Mouse (Mus musculus) forebrain, embryonic 13.5 days (tissue): ENCODE data around the gene Tpd52l2. TPM values are rescaled to one million over a fixed set of nuclear protein-coding genes. Genes with fewer than 3 reads are reported as not detected.
"Not testable (repeated sequence)": the region's sequence is repeated elsewhere in the genome, so short reads cannot be mapped to it uniquely, and the experiment has no call there.

Experiments
- ATAC-seq: fragments of 200-750 bp; cut with Nextera tagmentation; 2 replicates; pipeline ENCODE4 v1.8.0; 2017
- H3K27ac ChIP-seq: fragments of 300-500 bp; sonication (generic); 2 replicates; pipeline ENCODE4 v1.5.1; 2015; ENCODE audit warnings: inconsistent platforms, mild to moderate bottlenecking, moderate library complexity
- H3K27me3 ChIP-seq: fragments of 300-500 bp; sonication (generic); 2 replicates; pipeline ENCODE4 v1.6.1; 2015; ENCODE audit warnings: mild to moderate bottlenecking, inconsistent platforms
- H3K36me3 ChIP-seq: fragments of 300-500 bp; sonication (generic); 2 replicates; pipeline ENCODE4 v1.6.1; 2015; ENCODE audit warnings: mild to moderate bottlenecking, inconsistent platforms; ENCODE audit not compliant: poor library complexity, severe bottlenecking
- H3K4me1 ChIP-seq: fragments of 300-500 bp; sonication (generic); 2 replicates; pipeline ENCODE4 v1.6.1; 2015; ENCODE audit warnings: inconsistent platforms
- H3K4me2 ChIP-seq: fragments of 300-500 bp; sonication (generic); 2 replicates; pipeline ENCODE4 v1.6.1; 2015; ENCODE audit warnings: inconsistent platforms, mild to moderate bottlenecking, moderate library complexity
- H3K4me3 ChIP-seq: fragments of 300-500 bp; sonication (generic); 2 replicates; pipeline ENCODE4 v1.5.1; 2015; ENCODE audit warnings: mild to moderate bottlenecking, inconsistent platforms
- H3K9ac ChIP-seq: fragments of 300-500 bp; sonication (generic); 2 replicates; pipeline ENCODE4 v1.6.1; 2015; ENCODE audit warnings: mild to moderate bottlenecking, inconsistent platforms
- H3K9me3 ChIP-seq: fragments of 300-500 bp; sonication (generic); replicated peaks from 2 replicates; pipeline ENCODE4 v1.6.1; 2016; ENCODE audit warnings: inconsistent platforms
- WGBS: fragments of 180-500 bp; shearing (Covaris S2); methylation state at CpG from one replicate; pipeline ENCODE4 v1.1.7; 2015; 5-methylcytosine and 5-hydroxymethylcytosine counted together
- polyA plus RNA-seq: library from polyadenylated mRNA; unstranded; fragments of >200 nt; fragmentation: Nextera tagmentation; extraction: Ambion mirVana; gene quantifications from 2 replicates; pipeline ENCODE4 v1.2.1, GENCODE M21; 2015

Tpd52l2 gene
- polyA plus RNA-seq, 1 experiment from 2014 or later = 138 TPM

- H3K4me1 ChIP-seq = peaks cover 7% of the 10 kb centered on the region; the same call in 1 of the 2 replicates
- H3K27ac ChIP-seq = no peak overlapping the region
- no peaks in the 10 kb centered on the region for H3K9me3 ChIP-seq
- WGBS = 23% methylated on average over 7 of the region's 7 CpGs
- H3K9ac ChIP-seq = no peak overlapping the region
- no peak for ATAC-seq
- no peak overlapping the region for H3K4me3 ChIP-seq
- no peak overlapping the region for H3K4me2 ChIP-seq
- H3K27me3 ChIP-seq = 0 out of 2 replicates have a peak, but pooled peaks cover 5% of the 10 kb centered on the region
- no peaks in the 10 kb centered on the region for H3K36me3 ChIP-seq
Observed at GRCm38 (mm10) chr2:181491432-181492205, 5.3 kb upstream of the Tpd52l2 start.

GRCm38 (mm10) chr2:181492206-181492605 is 4.7 kb upstream of the Tpd52l2 start:
- Histone ChIP-seq H3K9me3 (no peaks in the 10 kb centered on the region), H3K4me1 (peaks cover 7% of the 10 kb centered on the region; the same call in 1 of the 2 replicates), H3K4me2 (no peak overlapping the region), H3K27ac (no peak overlapping the region), H3K36me3 (no peaks in the 10 kb centered on the region), H3K27me3 (no peaks in the 10 kb centered on the region), H3K4me3 (no peak overlapping the region), H3K9ac (no peak overlapping the region)
- 45% methylated on average over 3 of the region's 3 CpGs for WGBS
- ATAC-seq = no peak

- no peak for ATAC-seq
- Histone ChIP-seq H3K9me3 (no peaks in the 10 kb centered on the region), H3K27ac (no peak within 1 kb of the TSS), H3K4me3 (no peak within 1 kb of the TSS), H3K4me1 (peaks cover 17% of the 10 kb centered on the region), H3K9ac (no peak within 1 kb of the TSS), H3K27me3 (no peaks in the 10 kb centered on the region), H3K36me3 (no peaks in the 10 kb centered on the region), H3K4me2 (no peak within 1 kb of the TSS)
- WGBS = 86% methylated on average over 31 of the region's 31 CpGs
Observed at GRCm38 (mm10) chr2:181493156-181493927, 3.6 kb upstream of the Tpd52l2 start, which contains the start of gene Abhd16b. Gene Abhd16b (plus strand): TSS chr2:181493206.

- no peak overlapping the region for H3K27ac ChIP-seq
- H3K4me1 ChIP-seq = peaks cover 22% of the 10 kb centered on the region
- H3K4me3 ChIP-seq = no peak overlapping the region
- no peak overlapping the region for H3K9ac ChIP-seq
- no peaks in the 10 kb centered on the region for H3K27me3 ChIP-seq
- WGBS = 72% methylated on average over 26 of the region's 26 CpGs
- ATAC-seq = no peak
- H3K4me2 ChIP-seq = no peak overlapping the region
- 0 out of 2 replicates have a peak, but pooled peaks cover under 1% of the 10 kb centered on the region for H3K36me3 ChIP-seq
- no peaks in the 10 kb centered on the region for H3K9me3 ChIP-seq
Observed at GRCm38 (mm10) chr2:181494266-181494945, 2.5 kb upstream of the Tpd52l2 start.

- peaks cover 14% of the 10 kb centered on the region for H3K36me3 ChIP-seq
- not testable (repeated sequence) for H3K27ac ChIP-seq, H3K9ac ChIP-seq, H3K27me3 ChIP-seq, ATAC-seq, H3K9me3 ChIP-seq, H3K4me3 ChIP-seq
- peak overlapping the region; percentile 96 for H3K4me2 ChIP-seq
- H3K4me1 ChIP-seq = peaks cover 22% of the 10 kb centered on the region
- WGBS = 67% methylated on average over 8 of the region's 8 CpGs
Observed at GRCm38 (mm10) chr2:181495845-181496244, 1.1 kb upstream of the Tpd52l2 start.

- peak; percentile 46 for ATAC-seq
- Histone ChIP-seq H3K9ac (peak overlapping the region; percentile 61), H3K4me1 (peaks cover 22% of the 10 kb centered on the region), H3K4me2 (peak overlapping the region; percentile 96), H3K27me3 (no peaks in the 10 kb centered on the region), H3K27ac (peak overlapping the region; percentile 66), H3K4me3 (peak overlapping the region; percentile 90), H3K9me3 (no peaks in the 10 kb centered on the region), H3K36me3 (peaks cover 18% of the 10 kb centered on the region)
- whole genome bisulfite sequencing = 13% methylated on average over 8 of the region's 8 CpGs
Observed at GRCm38 (mm10) chr2:181496281-181496680, 661 bp upstream of the Tpd52l2 start.

GRCm38 (mm10) chr2:181497548-181497875 is 570 bp downstream of the Tpd52l2 start:
- Histone ChIP-seq H3K27ac (peak overlapping the region; percentile 85), H3K4me3 (peak overlapping the region; percentile 90), H3K4me1 (peaks cover 22% of the 10 kb centered on the region), H3K9me3 (no peaks in the 10 kb centered on the region), H3K36me3 (peaks cover 31% of the 10 kb centered on the region), H3K9ac (peak overlapping the region; percentile 90), H3K27me3 (no peaks in the 10 kb centered on the region), H3K4me2 (peak overlapping the region; percentile 96)
- under 1% methylated on average over 12 of the region's 12 CpGs for WGBS
- ATAC-seq = peak; percentile 31

- no peak for ATAC-seq
- no peaks in the 10 kb centered on the region for H3K27me3 ChIP-seq
- peaks cover 22% of the 10 kb centered on the region for H3K4me1 ChIP-seq
- H3K4me2 ChIP-seq = no peak overlapping the region
- 0 out of 2 replicates have a peak overlapping the region, but pooled peaks have one; percentile 12 for H3K9ac ChIP-seq
- H3K27ac ChIP-seq = no peak overlapping the region
- WGBS = 77% methylated on average over 4 of the region's 4 CpGs
- peaks cover 42% of the 10 kb centered on the region for H3K36me3 ChIP-seq
- no peaks in the 10 kb centered on the region for H3K9me3 ChIP-seq
- H3K4me3 ChIP-seq = no peak overlapping the region
Observed at GRCm38 (mm10) chr2:181498644-181499043, 1.7 kb downstream of the Tpd52l2 start.

- WGBS = 89% methylated on average over 2 of the region's 2 CpGs
- H3K4me2 ChIP-seq = no peak overlapping the region
- peaks cover 93% of the 10 kb centered on the region for H3K36me3 ChIP-seq
- no peaks in the 10 kb centered on the region for H3K9me3 ChIP-seq
- H3K4me1 ChIP-seq = no peaks in the 10 kb centered on the region
- H3K9ac ChIP-seq = no peak overlapping the region
- ATAC-seq = no peak
- no peak overlapping the region for H3K27ac ChIP-seq
- H3K27me3 ChIP-seq = no peaks in the 10 kb centered on the region
- no peak overlapping the region for H3K4me3 ChIP-seq
Observed at GRCm38 (mm10) chr2:181509191-181509590, 12.2 kb downstream of the Tpd52l2 start.

GRCm38 (mm10) chr2:181511231-181511630 is 14.3 kb downstream of the Tpd52l2 start:
- H3K4me3 ChIP-seq = no peak overlapping the region
- peaks cover 90% of the 10 kb centered on the region for H3K36me3 ChIP-seq
- no peaks in the 10 kb centered on the region for H3K9me3 ChIP-seq
- H3K27me3 ChIP-seq = no peaks in the 10 kb centered on the region
- H3K9ac ChIP-seq = no peak overlapping the region
- H3K27ac ChIP-seq = no peak overlapping the region
- WGBS = 93% methylated on average over 8 of the region's 8 CpGs
- no peaks in the 10 kb centered on the region for H3K4me1 ChIP-seq
- no peak overlapping the region for H3K4me2 ChIP-seq
- no peak for ATAC-seq

GRCm38 (mm10) chr2:181519201-181519600 is 22.3 kb downstream of the Tpd52l2 start:
- Histone ChIP-seq H3K4me1 (peaks cover 31% of the 10 kb centered on the region), H3K36me3 (peaks cover 39% of the 10 kb centered on the region), H3K9me3 (no peaks in the 10 kb centered on the region), H3K9ac (peak overlapping the region; percentile 96), H3K27ac (peak overlapping the region; percentile 96), H3K4me2 (peak overlapping the region; percentile 72), H3K27me3 (no peaks in the 10 kb centered on the region), H3K4me3 (peak overlapping the region; percentile 92)
- ATAC-seq = no peak
- WGBS = 85% methylated on average over 3 of the region's 3 CpGs
